Mouse (Mus musculus): ENCODE results near the gene Btaf1. TPM values are rescaled to one million over a fixed set of nuclear protein-coding genes. Genes with fewer than 3 reads are reported as not detected.

The Btaf1 gene
- polyA plus RNA-seq, 2 experiments = 13.2 to 13.6 TPM

DNA sequence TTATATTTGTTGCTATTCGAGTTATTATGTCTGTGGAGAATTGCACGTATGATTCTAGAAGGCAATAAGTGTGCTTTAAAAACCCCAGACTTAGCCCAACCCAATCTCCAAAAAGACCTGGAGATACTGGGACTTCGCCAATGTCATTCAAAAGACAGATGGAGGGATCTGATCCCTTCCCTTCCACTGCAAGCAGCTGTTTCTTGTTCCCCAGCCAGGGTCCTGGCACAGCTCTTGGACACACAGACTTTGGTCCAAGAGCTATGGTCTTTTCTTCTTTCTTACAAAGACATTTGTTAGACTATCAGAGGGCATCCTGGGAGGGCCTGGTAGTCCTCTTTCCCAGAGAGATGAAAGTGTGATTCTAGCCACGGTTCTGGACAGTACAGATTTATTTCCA lies 9.7 kb upstream of the Btaf1 start:
- no peak for DNase-seq (ENCODE audit: low spot score)
- no peak overlapping the region for H3K4me3 ChIP-seq (replicated peaks; ENCODE audit: low read length)
- no peak for ATAC-seq (ENCODE audit: low FRiP score, low read depth)
- H3K27ac ChIP-seq (replicated peaks; ENCODE audit: low read depth, low read length) = no peak overlapping the region
- no peak overlapping the region for H3K4me2 ChIP-seq (replicated peaks; ENCODE audit: low read depth, low read length, severe bottlenecking)
- no peaks in the 10 kb centered on the region for H3K36me3 ChIP-seq (ENCODE audit: control insufficient read depth, insufficient read depth, low read length)
- no peak for TF ChIP-seq POLR2A (IDR thresholded peaks at IDR 0.05; ENCODE audit: borderline replicate concordance, extremely low read depth, insufficient read depth, insufficient read length)
- H3K9ac ChIP-seq (ENCODE audit: low read depth, low read length, severe bottlenecking) = no peak overlapping the region
- H3K9me3 ChIP-seq (ENCODE audit: control insufficient read depth, low read length) = no peaks in the 10 kb centered on the region
- 82% methylated on average over 4 of the region's 4 CpGs for WGBS
- H3K27me3 ChIP-seq (ENCODE audit: control insufficient read depth, insufficient read depth, low read length) = no peaks in the 10 kb centered on the region
- H3K4me1 ChIP-seq (ENCODE audit: control insufficient read depth, insufficient read depth, low read length) = peaks cover 3% of the 10 kb centered on the region; the same call in 1 of the 2 replicates

DNA sequence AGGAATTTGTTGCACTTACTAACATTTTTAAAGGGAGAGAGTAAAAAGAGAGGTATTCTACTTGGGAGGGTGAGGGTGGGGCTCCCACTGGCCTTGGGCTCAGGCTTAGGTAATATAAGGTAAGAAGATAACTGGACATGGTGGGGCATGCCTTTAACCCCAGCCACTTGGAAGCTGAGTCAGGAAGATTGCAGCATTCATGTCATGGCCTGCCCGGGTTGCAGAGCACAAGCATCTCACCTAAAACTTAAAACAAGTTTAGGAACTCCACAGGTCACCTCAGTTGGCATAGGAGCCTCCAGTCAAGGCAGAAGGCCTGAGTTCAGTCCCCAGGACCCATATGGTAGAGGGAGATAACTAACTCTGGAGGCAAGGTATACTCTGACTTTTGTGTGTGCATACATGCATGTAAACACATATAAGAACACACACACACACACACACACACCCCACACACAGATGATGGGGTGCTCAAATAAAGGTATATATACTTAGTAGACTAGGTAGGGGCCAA lies 8.9 kb upstream of the Btaf1 start:
- TF ChIP-seq POLR2A (IDR thresholded peaks at IDR 0.05; ENCODE audit: borderline replicate concordance, extremely low read depth, insufficient read depth, insufficient read length) = no peak
- Histone ChIP-seq H3K4me1 (ENCODE audit: control insufficient read depth, insufficient read depth, low read length) (peaks cover 3% of the 10 kb centered on the region; the same call in 1 of the 2 replicates), H3K9ac (ENCODE audit: low read depth, low read length, severe bottlenecking) (no peak overlapping the region), H3K27ac (replicated peaks; ENCODE audit: low read depth, low read length) (no peak overlapping the region), H3K9me3 (ENCODE audit: control insufficient read depth, low read length) (no peaks in the 10 kb centered on the region), H3K4me3 (replicated peaks; ENCODE audit: low read length) (no peak overlapping the region), H3K36me3 (ENCODE audit: control insufficient read depth, insufficient read depth, low read length) (no peaks in the 10 kb centered on the region), H3K4me2 (replicated peaks; ENCODE audit: low read depth, low read length, severe bottlenecking) (no peak overlapping the region), H3K27me3 (ENCODE audit: control insufficient read depth, insufficient read depth, low read length) (no peaks in the 10 kb centered on the region)
- DNase-seq (ENCODE audit: low spot score) = no peak
- ATAC-seq (ENCODE audit: low FRiP score, low read depth) = no peak
- 95% methylated on average over 1 of the region's 1 CpGs for WGBS

DNA sequence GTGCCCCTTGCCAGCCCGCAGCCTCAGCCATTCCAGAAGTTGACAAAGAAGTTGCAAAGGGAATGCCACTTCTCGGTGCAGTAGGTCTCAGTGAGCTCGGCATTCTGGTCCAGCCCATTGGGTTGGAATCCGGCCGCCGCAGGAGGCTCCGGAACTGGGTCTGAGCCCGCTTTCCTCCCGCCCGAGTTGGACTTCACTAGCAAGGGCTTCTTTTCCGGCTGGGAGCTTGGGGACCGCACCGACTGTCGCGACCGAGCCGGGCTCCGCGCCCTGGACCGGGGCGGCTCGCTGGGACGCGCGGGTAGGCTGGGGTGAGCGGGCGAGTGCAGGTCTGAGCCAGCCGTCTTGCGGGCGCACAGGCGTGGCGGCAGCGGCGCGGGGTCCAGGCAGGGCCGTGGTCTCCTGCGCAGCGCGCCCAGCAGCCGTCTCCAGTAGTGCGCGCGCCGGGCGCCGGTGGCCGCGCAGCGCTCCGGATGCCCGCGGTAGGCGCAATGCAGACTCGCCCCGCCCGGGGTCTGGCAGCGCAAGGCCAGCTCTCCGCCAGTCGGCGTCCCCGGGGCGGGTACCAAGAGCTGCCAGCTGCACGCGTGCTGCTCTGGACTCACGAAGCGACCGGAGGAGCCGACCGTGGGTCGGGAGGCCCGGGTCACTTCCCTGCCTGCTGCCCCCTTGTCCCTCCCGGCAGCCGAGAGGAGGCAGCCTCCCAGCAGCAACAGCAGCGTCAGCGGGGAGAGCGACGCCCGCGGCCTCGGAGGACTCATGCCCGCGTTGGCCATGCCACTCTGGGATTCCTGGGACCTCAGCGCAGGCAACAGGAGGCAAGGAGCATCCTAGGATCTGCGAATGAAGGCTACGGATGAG lies 7.2 kb upstream of the Btaf1 start:
- Histone ChIP-seq H3K36me3 (ENCODE audit: control insufficient read depth, insufficient read depth, low read length) (no peaks in the 10 kb centered on the region), H3K4me2 (replicated peaks; ENCODE audit: low read depth, low read length, severe bottlenecking) (peak overlapping the region; percentile 82), H3K9ac (ENCODE audit: low read depth, low read length, severe bottlenecking) (peak overlapping the region; percentile 89), H3K4me3 (replicated peaks; ENCODE audit: low read length) (peak overlapping the region; percentile 84), H3K27ac (replicated peaks; ENCODE audit: low read depth, low read length) (peak overlapping the region; percentile 87), H3K4me1 (ENCODE audit: control insufficient read depth, insufficient read depth, low read length) (peaks cover 3% of the 10 kb centered on the region; the same call in 1 of the 2 replicates), H3K9me3 (ENCODE audit: control insufficient read depth, low read length) (no peaks in the 10 kb centered on the region), H3K27me3 (ENCODE audit: control insufficient read depth, insufficient read depth, low read length) (no peaks in the 10 kb centered on the region)
- TF ChIP-seq POLR2A (IDR thresholded peaks at IDR 0.05; ENCODE audit: borderline replicate concordance, extremely low read depth, insufficient read depth, insufficient read length) = 0 out of 2 replicates have a peak, but pooled peaks have one; percentile 37
- WGBS = under 1% methylated on average over 46 of the region's 85 CpGs
- DNase-seq (ENCODE audit: low spot score) (peak; percentile 73), ATAC-seq (ENCODE audit: low FRiP score, low read depth) (peak; percentile 89)

DNA sequence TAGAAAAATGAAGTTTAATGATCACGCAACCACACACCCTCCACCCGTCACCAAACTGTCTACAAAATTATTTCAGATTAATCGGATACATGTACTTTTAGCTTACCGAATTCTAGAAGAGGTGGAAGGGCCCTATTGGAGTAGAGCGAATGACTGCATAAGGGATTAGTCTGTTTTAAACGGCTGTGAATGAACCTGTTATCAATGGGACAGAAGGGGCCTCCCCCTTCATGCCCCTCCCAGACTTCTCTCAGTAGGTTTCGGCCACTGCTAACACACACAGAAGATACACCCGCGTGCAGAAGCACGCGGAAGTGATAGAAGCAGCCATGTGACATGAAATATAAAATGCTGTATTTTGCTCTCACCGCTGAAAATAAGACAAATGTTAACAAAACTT lies 6.4 kb upstream of the Btaf1 start, which contains the start of gene Fgfbp3:
Gene Fgfbp3, minus strand, starts transcription at position 150 of the 400 bp plus-strand sequence.
- H3K9me3 ChIP-seq (ENCODE audit: control insufficient read depth, low read length) = no peaks in the 10 kb centered on the region
- H3K4me1 ChIP-seq (ENCODE audit: control insufficient read depth, insufficient read depth, low read length) = peaks cover 3% of the 10 kb centered on the region; the same call in 1 of the 2 replicates
- peak within 1 kb of the TSS; percentile 84 for H3K4me3 ChIP-seq (replicated peaks; ENCODE audit: low read length)
- peak within 1 kb of the TSS; percentile 87 for H3K27ac ChIP-seq (replicated peaks; ENCODE audit: low read depth, low read length)
- peak within 1 kb of the TSS; percentile 82 for H3K4me2 ChIP-seq (replicated peaks; ENCODE audit: low read depth, low read length, severe bottlenecking)
- DNase-seq (ENCODE audit: low spot score) (no peak), ATAC-seq (ENCODE audit: low FRiP score, low read depth) (no peak)
- H3K27me3 ChIP-seq (ENCODE audit: control insufficient read depth, insufficient read depth, low read length) = no peaks in the 10 kb centered on the region
- H3K36me3 ChIP-seq (ENCODE audit: control insufficient read depth, insufficient read depth, low read length) = no peaks in the 10 kb centered on the region
- no peak for TF ChIP-seq POLR2A (IDR thresholded peaks at IDR 0.05; ENCODE audit: borderline replicate concordance, extremely low read depth, insufficient read depth, insufficient read length)
- 10% methylated on average over 12 of the region's 12 CpGs for WGBS
- peak within 1 kb of the TSS; percentile 89 for H3K9ac ChIP-seq (ENCODE audit: low read depth, low read length, severe bottlenecking)

DNA sequence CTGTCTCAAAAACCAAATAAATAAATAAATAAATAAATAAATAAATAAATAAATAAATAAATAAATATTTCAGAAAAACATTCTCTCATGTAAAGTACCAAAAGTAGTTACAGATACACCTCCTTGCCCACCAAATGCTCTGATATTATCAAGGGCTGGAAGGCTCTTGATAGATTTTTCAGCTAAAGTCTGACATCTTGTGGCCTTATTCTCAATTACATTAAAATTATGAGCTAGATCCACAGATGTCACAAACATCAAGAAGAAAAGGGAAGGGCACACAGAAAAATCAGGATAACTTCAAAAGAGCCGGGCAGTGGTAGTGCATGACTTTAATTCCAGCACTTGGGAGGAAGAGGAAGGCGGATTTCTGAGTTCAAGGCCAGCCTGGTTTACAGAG lies 3.9 kb upstream of the Btaf1 start:
- DNase-seq (ENCODE audit: low spot score) (peak; percentile 72), ATAC-seq (ENCODE audit: low FRiP score, low read depth) (no peak)
- Histone ChIP-seq H3K36me3 (ENCODE audit: control insufficient read depth, insufficient read depth, low read length) (no peaks in the 10 kb centered on the region), H3K27me3 (ENCODE audit: control insufficient read depth, insufficient read depth, low read length) (no peaks in the 10 kb centered on the region), H3K4me3 (replicated peaks; ENCODE audit: low read length) (no peak overlapping the region), H3K9ac (ENCODE audit: low read depth, low read length, severe bottlenecking) (no peak overlapping the region), H3K4me2 (replicated peaks; ENCODE audit: low read depth, low read length, severe bottlenecking) (no peak overlapping the region), H3K9me3 (ENCODE audit: control insufficient read depth, low read length) (no peaks in the 10 kb centered on the region), H3K4me1 (ENCODE audit: control insufficient read depth, insufficient read depth, low read length) (peaks cover 5% of the 10 kb centered on the region; the same call in 1 of the 2 replicates), H3K27ac (replicated peaks; ENCODE audit: low read depth, low read length) (no peak overlapping the region)
- no peak for TF ChIP-seq POLR2A (IDR thresholded peaks at IDR 0.05; ENCODE audit: borderline replicate concordance, extremely low read depth, insufficient read depth, insufficient read length)
- 31% methylated on average over 2 of the region's 2 CpGs for WGBS

Data from limb, embryonic 14.5 days (tissue).